Mouse (Mus musculus) kidney, embryonic 16.5 days (tissue): ENCODE measurements around the gene Mfsd5. TPM values are rescaled to one million over a fixed set of nuclear protein-coding genes. Genes with fewer than 3 reads are reported as not detected.

Source experiments
- ATAC-seq: fragments of 200-750 bp; cut with Nextera tagmentation; 2 replicates; pipeline ENCODE4 v1.8.0; 2017; ENCODE audit warnings: moderate TSS enrichment; ENCODE audit not compliant: low FRiP score, low TSS enrichment
- H3K27ac ChIP-seq: fragments of 300-500 bp; sonication (generic); 2 replicates; pipeline ENCODE4 v1.5.1; 2014; ENCODE audit warnings: low read length
- H3K27me3 ChIP-seq: fragments of 300-500 bp; sonication (generic); 2 replicates; pipeline ENCODE4 v1.6.1; 2014; ENCODE audit warnings: low read length, control low read depth, mixed read lengths; ENCODE audit not compliant: insufficient read depth
- H3K36me3 ChIP-seq: fragments of 300-500 bp; sonication (generic); 2 replicates; pipeline ENCODE4 v1.6.1; 2014; ENCODE audit warnings: low read length, control low read depth, mixed read lengths; ENCODE audit not compliant: insufficient read depth
- H3K4me1 ChIP-seq: fragments of 300-500 bp; sonication (generic); 2 replicates; pipeline ENCODE4 v1.6.1; 2014; ENCODE audit warnings: low read length, control low read depth, mixed read lengths; ENCODE audit not compliant: insufficient read depth
- H3K4me2 ChIP-seq: fragments of 300-500 bp; sonication (generic); replicated peaks from 2 replicates; pipeline ENCODE4 v1.6.1; 2014; ENCODE audit warnings: low read depth, low read length
- H3K4me3 ChIP-seq: fragments of 300-500 bp; sonication (generic); 2 replicates; pipeline ENCODE4 v1.5.1; 2014; ENCODE audit warnings: mild to moderate bottlenecking, low read length
- H3K9ac ChIP-seq: fragments of 300-500 bp; sonication (generic); replicated peaks from 2 replicates; pipeline ENCODE4 v1.6.1; 2014; ENCODE audit warnings: low read length
- H3K9me3 ChIP-seq: fragments of 300-500 bp; sonication (generic); 2 replicates; pipeline ENCODE4 v1.6.1; 2016; ENCODE audit warnings: low read length, control low read depth
- WGBS: fragments of 180-500 bp; shearing (Covaris S2); extraction: QIAGEN DNeasy Blood & Tissue Kit; methylation state at CpG from one replicate; pipeline ENCODE4 v1.1.7; 2014; 5-methylcytosine and 5-hydroxymethylcytosine counted together
- polyA plus RNA-seq: library from polyadenylated mRNA; unstranded; fragments of >200 nt; fragmentation: Nextera tagmentation; extraction: Ambion mirVana; gene quantifications from 2 replicates; pipeline ENCODE4 v1.2.1, GENCODE M21; 2015

Mfsd5 gene
- polyA plus RNA-seq = 76.5 and 78.8 TPM in 2 replicates

DNA sequence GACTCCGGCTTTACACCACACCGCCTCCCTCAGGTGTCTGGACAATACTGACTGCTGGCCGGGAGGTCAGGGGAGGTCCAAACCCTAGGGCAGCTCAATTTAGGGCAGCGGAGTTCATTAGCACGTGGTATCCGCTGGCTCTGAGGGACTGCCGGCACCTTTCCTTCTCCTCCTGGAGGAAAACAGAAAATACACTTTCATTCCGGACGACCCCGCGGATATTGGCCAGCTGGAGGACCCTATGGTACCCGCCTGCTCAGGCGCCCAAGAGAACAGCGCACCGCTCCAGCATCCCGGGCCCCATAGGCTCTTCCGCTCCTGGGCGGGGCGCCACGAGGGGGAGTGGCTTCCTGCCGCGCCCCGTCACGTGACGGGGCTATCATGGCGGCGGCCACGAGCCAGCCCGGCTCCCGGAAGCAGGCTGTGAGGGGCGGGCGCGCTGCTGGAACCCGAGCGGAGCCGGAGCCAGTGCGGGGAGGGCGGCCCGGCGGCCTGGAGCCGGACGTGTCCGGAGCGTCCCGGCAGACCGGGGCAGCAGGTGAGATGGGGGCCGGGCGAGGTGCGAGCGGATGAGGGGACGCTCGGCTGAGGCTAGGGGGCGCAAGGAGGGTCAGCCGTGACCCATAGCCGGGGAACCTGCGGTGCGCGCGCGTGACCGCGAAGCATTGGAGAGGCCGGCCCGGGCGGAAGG, at the start of gene Mfsd5:
Gene Mfsd5 (plus strand): TSS at position 363 of the 691 bp plus-strand sequence.
- peak within 1 kb of the TSS; percentile 88 for H3K9ac ChIP-seq
- peaks cover 13% of the 10 kb centered on the region for H3K4me1 ChIP-seq
- WGBS = under 1% methylated on average over 62 of the region's 65 CpGs
- peak within 1 kb of the TSS; percentile 87 for H3K4me2 ChIP-seq
- peak; percentile 97 for ATAC-seq
- H3K27me3 ChIP-seq = no peaks in the 10 kb centered on the region
- no peaks in the 10 kb centered on the region for H3K9me3 ChIP-seq
- peak within 1 kb of the TSS; percentile 91 for H3K27ac ChIP-seq
- peak within 1 kb of the TSS; percentile 79 for H3K4me3 ChIP-seq
- peaks cover 14% of the 10 kb centered on the region; the same call in 1 of the 2 replicates for H3K36me3 ChIP-seq

DNA sequence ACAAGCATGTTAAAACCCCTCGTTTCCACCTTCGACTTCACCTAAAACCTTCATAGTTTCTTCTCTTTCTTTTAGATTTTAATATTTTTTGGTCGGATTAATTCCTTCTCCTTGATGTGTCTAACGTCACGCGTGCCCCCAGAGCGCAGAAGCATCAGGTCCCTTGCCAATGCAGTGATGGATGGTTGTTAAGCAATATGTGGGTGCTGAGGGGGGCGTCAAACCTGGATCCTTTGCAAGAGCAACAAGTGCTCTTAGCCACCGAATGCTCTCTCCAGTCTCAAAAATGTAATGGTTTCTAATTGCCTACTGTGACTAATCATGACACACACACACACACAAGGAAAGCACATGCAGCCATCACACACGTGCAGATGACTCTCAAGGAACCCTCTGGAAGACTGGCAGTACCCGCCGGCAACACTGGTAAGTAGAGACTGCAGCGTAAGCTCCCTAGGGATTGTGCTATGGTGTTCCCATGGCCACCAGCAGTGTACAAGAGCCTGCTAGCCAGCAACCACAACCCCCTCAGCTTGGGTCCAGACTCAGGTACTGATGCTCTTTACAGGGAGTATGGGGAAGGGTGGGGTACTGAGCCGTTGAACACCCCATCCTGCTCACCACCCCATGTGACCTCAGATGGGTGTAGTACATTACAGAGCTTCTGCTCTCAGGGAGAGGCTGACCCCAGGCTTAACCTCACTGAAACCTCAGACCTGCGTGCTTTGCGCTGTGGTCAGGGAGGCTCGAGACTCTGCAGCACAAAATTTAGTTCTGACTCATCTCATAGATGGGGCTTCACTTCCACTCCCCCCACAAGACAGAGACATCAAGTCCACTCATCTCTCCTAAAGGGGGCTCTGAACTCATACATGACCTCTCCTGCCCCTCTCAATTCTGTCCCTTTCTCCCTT, 48.6 kb upstream of the Mfsd5 start:
- 80% methylated on average over 17 of the region's 17 CpGs for WGBS
- ATAC-seq = no peak
- peaks cover 9% of the 10 kb centered on the region; the same call in 1 of the 2 replicates for H3K4me1 ChIP-seq
- no peaks in the 10 kb centered on the region for H3K27me3 ChIP-seq
- H3K27ac ChIP-seq = no peak overlapping the region
- no peaks in the 10 kb centered on the region for H3K36me3 ChIP-seq
- no peak overlapping the region for H3K4me2 ChIP-seq
- H3K4me3 ChIP-seq = no peak overlapping the region
- no peak overlapping the region for H3K9ac ChIP-seq
- no peaks in the 10 kb centered on the region for H3K9me3 ChIP-seq

DNA sequence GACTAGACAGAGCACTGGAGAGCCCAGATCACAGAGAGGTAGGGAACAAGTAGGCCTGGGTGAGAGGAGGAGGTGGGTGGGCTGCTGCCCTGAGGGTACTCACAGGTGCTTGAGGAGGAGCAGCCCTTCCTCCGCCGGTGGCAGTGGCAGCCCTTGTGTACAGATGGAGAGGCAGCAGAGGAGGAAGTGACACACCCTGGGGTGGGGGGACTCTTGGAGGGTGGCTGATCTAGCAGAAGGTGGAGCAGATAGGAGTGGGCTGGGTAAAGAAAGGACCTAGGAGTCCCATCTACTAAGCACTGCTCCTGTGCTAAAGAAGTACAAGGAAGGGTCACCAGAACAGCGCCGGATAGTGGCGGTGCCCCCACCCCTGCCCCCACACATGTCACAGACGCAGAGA, 47.5 kb upstream of the Mfsd5 start, which contains the start of gene Itgb7:
Gene Itgb7 (minus strand): TSS at position 197 of the 400 bp plus-strand sequence.
- H3K4me3 ChIP-seq = no peak within 1 kb of the TSS
- WGBS = 42% methylated on average over 6 of the region's 6 CpGs
- H3K4me2 ChIP-seq = no peak within 1 kb of the TSS
- H3K9ac ChIP-seq = no peak within 1 kb of the TSS
- ATAC-seq = no peak
- H3K27ac ChIP-seq = no peak within 1 kb of the TSS
- no peaks in the 10 kb centered on the region for H3K36me3 ChIP-seq
- H3K27me3 ChIP-seq = no peaks in the 10 kb centered on the region
- H3K4me1 ChIP-seq = peaks cover 14% of the 10 kb centered on the region; the same call in 1 of the 2 replicates
- H3K9me3 ChIP-seq = no peaks in the 10 kb centered on the region

GRCm38 (mm10) chr15:102232764-102233163, 46.5 kb upstream of the Mfsd5 start:
- 85% methylated on average over 7 of the region's 7 CpGs for WGBS

GRCm38 (mm10) chr15:102233896-102234295, 45.4 kb upstream of the Mfsd5 start:
- H3K4me2 ChIP-seq = no peak overlapping the region
- no peak overlapping the region for H3K9ac ChIP-seq
- H3K4me3 ChIP-seq = no peak overlapping the region
- H3K27me3 ChIP-seq = no peaks in the 10 kb centered on the region
- H3K4me1 ChIP-seq = peaks cover 14% of the 10 kb centered on the region; the same call in 1 of the 2 replicates
- no peaks in the 10 kb centered on the region for H3K9me3 ChIP-seq
- ATAC-seq = no peak
- H3K27ac ChIP-seq = no peak overlapping the region
- peaks cover 10% of the 10 kb centered on the region for H3K36me3 ChIP-seq
- 28% methylated on average over 2 of the region's 2 CpGs for WGBS

More at GRCm38 (mm10) chr15:102232764-102233163, 46.5 kb upstream of the Mfsd5 start:
- no peak overlapping the region for H3K4me3 ChIP-seq
- no peak overlapping the region for H3K4me2 ChIP-seq
- H3K27me3 ChIP-seq = no peaks in the 10 kb centered on the region
- no peak for ATAC-seq
- H3K27ac ChIP-seq = no peak overlapping the region
- H3K4me1 ChIP-seq = peaks cover 14% of the 10 kb centered on the region; the same call in 1 of the 2 replicates
- H3K36me3 ChIP-seq = peaks cover under 1% of the 10 kb centered on the region; the same call in 1 of the 2 replicates
- no peak overlapping the region for H3K9ac ChIP-seq
- H3K9me3 ChIP-seq = no peaks in the 10 kb centered on the region

GRCm38 (mm10) chr15:102235371-102236027, 43.8 kb upstream of the Mfsd5 start:
- ATAC-seq = peak; percentile 47
- H3K27ac ChIP-seq = peak overlapping the region; percentile 45; the same call in 1 of the 2 replicates
- H3K36me3 ChIP-seq = peaks cover 12% of the 10 kb centered on the region
- no peaks in the 10 kb centered on the region for H3K9me3 ChIP-seq
- peaks cover 20% of the 10 kb centered on the region for H3K4me1 ChIP-seq
- peak overlapping the region; percentile 24 for H3K4me2 ChIP-seq
- no peaks in the 10 kb centered on the region for H3K27me3 ChIP-seq
- H3K9ac ChIP-seq = peak overlapping the region; percentile 1; the same call in 1 of the 2 replicates
- WGBS = 19% methylated on average over 20 of the region's 21 CpGs
- 0 out of 2 replicates have a peak overlapping the region, but pooled peaks have one; percentile 2 for H3K4me3 ChIP-seq

- Histone ChIP-seq H3K4me3 (no peak overlapping the region), H3K9ac (no peak overlapping the region), H3K36me3 (peaks cover 12% of the 10 kb centered on the region), H3K4me2 (no peak overlapping the region), H3K9me3 (no peaks in the 10 kb centered on the region), H3K4me1 (peaks cover 37% of the 10 kb centered on the region), H3K27me3 (no peaks in the 10 kb centered on the region), H3K27ac (no peak overlapping the region)
- WGBS = 88% methylated on average over 14 of the region's 14 CpGs
- ATAC-seq = no peak
These were observed 40.6 kb upstream of the Mfsd5 start for GRCm38 (mm10) chr15:102238543-102239259.

DNA sequence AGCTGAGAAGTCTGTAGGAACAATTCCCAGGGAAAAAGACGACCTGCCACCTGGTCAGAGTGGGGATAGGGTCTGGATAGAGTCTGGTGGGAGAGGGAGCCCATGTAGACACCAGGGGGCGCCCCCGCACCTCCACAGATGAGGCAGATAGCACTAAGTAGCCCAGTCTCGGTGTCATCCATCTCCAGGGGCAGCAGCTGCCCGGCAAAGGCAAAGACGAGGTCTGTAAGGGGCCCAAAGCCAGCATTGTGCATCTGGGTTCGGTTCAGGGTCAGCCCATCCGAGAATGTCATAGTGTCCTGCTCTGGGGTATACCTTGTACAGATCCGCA, 40.0 kb upstream of the Mfsd5 start:
- Histone ChIP-seq H3K4me3 (no peak overlapping the region), H3K27me3 (no peaks in the 10 kb centered on the region), H3K36me3 (peaks cover 12% of the 10 kb centered on the region), H3K9ac (no peak overlapping the region), H3K27ac (no peak overlapping the region), H3K4me2 (no peak overlapping the region), H3K9me3 (no peaks in the 10 kb centered on the region), H3K4me1 (peaks cover 43% of the 10 kb centered on the region)
- 11% methylated on average over 9 of the region's 9 CpGs for WGBS
- ATAC-seq = peak; percentile 65; the same call in 1 of the 2 replicates

DNA sequence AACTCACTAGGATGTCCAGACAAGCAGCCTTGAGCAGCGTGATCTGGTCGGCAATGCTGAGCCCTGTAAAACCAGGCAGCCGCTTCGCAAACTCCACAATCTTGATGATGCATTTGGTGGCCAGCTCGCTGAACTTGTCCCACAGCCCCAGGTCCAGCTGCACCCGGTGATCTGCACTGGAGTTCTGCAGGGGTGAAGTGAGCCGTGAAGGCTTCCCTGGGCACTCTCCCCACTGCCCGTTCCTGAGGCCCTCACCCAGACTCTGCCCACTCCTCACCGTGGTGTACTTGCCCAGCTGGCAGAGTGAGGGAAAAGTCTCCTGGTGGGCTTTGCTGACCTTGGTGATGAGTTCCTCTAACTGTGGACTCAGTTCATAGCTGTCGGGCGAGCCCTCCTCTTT, 39.4 kb upstream of the Mfsd5 start:
- no peak overlapping the region for H3K9ac ChIP-seq
- H3K4me2 ChIP-seq = no peak overlapping the region
- no peaks in the 10 kb centered on the region for H3K9me3 ChIP-seq
- H3K4me1 ChIP-seq = peaks cover 48% of the 10 kb centered on the region
- no peak for ATAC-seq
- H3K4me3 ChIP-seq = no peak overlapping the region
- H3K27me3 ChIP-seq = no peaks in the 10 kb centered on the region
- 59% methylated on average over 11 of the region's 11 CpGs for WGBS
- H3K27ac ChIP-seq = peak overlapping the region; percentile 61
- peaks cover 12% of the 10 kb centered on the region for H3K36me3 ChIP-seq
